Mouse (Mus musculus) myocyte (in vitro differentiated cells): Measurements from ENCODE around the gene Mlx. TPM values are rescaled to one million over a fixed set of nuclear protein-coding genes. Genes with fewer than 3 reads are reported as not detected.

ENCODE experiments used
- H3K27me3 ChIP-seq: one replicate; pipeline ENCODE4 v1.6.1; 2011; ENCODE audit not compliant: control insufficient read depth, insufficient read depth, insufficient read length
- H3K36me3 ChIP-seq: one replicate; pipeline ENCODE4 v1.6.1; 2011; ENCODE audit not compliant: control insufficient read depth, insufficient read depth
- H3K4me2 ChIP-seq: one replicate; pipeline ENCODE4 v1.6.1; 2011; ENCODE audit warnings: low read depth, control low read depth
- H3K4me3 ChIP-seq: one replicate; pipeline ENCODE4 v1.5.1; 2011; ENCODE audit warnings: mild to moderate bottlenecking, control low read depth, moderate library complexity
- H3K79me2 ChIP-seq: one replicate; pipeline ENCODE4 v1.6.1; 2011; ENCODE audit not compliant: control insufficient read depth, insufficient read depth
- H3ac ChIP-seq: one replicate; pipeline ENCODE4 v1.6.1; 2011; ENCODE audit not compliant: control insufficient read depth, insufficient read length
- CEBPB ChIP-seq: IDR thresholded peaks from 2 replicates; pipeline ENCODE4 v1.6.1; 2011; ENCODE audit warnings: mild to moderate bottlenecking, moderate library complexity; ENCODE audit not compliant: poor library complexity, insufficient read depth, severe bottlenecking
- E2F4 ChIP-seq: IDR thresholded peaks from one replicate; pipeline ENCODE4 v1.6.1; 2011; ENCODE audit warnings: mild to moderate bottlenecking, control low read depth, moderate library complexity; ENCODE audit not compliant: insufficient read depth
- MAX ChIP-seq: IDR thresholded peaks from one replicate; pipeline ENCODE4 v1.6.1; 2011; ENCODE audit warnings: low read depth, mild to moderate bottlenecking, control low read depth
- MYOD1 ChIP-seq, 3 experiments: IDR thresholded peaks; one replicate each; pipeline ENCODE4 v1.6.1; 2011; ENCODE audit warnings: control low read depth in 2 of 3, low read depth in 2 of 3, mild to moderate bottlenecking in 2 of 3, moderate library complexity in 1 of 3; ENCODE audit not compliant: insufficient read length in 2 of 3, control insufficient read depth in 1 of 3
- MYOG ChIP-seq, 3 experiments: IDR thresholded peaks; one replicate each; pipeline ENCODE4 v1.6.1; 2011; ENCODE audit warnings: control low read depth in 2 of 3, low read depth in 2 of 3, mild to moderate bottlenecking in 2 of 3; ENCODE audit not compliant: insufficient read length in 2 of 3, control insufficient read depth in 1 of 3, insufficient read depth in 1 of 3
- POLR2A ChIP-seq: IDR thresholded peaks from one replicate; pipeline ENCODE4 v1.6.1; 2011; ENCODE audit warnings: low read depth, mild to moderate bottlenecking, control low read depth, moderate library complexity; ENCODE audit not compliant: insufficient read length
- POLR2AphosphoS2 ChIP-seq: IDR thresholded peaks from one replicate; pipeline ENCODE4 v1.6.1; 2011; ENCODE audit warnings: low read depth, control low read depth; ENCODE audit not compliant: insufficient read length
- REST ChIP-seq: IDR thresholded peaks from one replicate; pipeline ENCODE4 v1.6.1; 2011; ENCODE audit warnings: mild to moderate bottlenecking, control low read depth, moderate library complexity; ENCODE audit not compliant: insufficient read depth, insufficient read length
- SRF ChIP-seq: IDR thresholded peaks from one replicate; pipeline ENCODE4 v1.6.1; 2011; ENCODE audit warnings: low read depth; ENCODE audit not compliant: control insufficient read depth, insufficient read length
- TCF12 ChIP-seq: IDR thresholded peaks from one replicate; pipeline ENCODE4 v1.6.1; 2011; ENCODE audit warnings: mild to moderate bottlenecking, control low read depth; ENCODE audit not compliant: poor library complexity, insufficient read depth, severe bottlenecking
- TCF3 ChIP-seq: IDR thresholded peaks from one replicate; pipeline ENCODE4 v1.6.1; 2011; ENCODE audit warnings: low read depth, control low read depth; ENCODE audit not compliant: insufficient read length
- USF1 ChIP-seq: IDR thresholded peaks from one replicate; pipeline ENCODE4 v1.6.1; 2011; ENCODE audit warnings: low read depth, mild to moderate bottlenecking, control low read depth, moderate library complexity
- polyA plus RNA-seq: library from polyadenylated mRNA; unstranded; fragments of >200 nt; fragmentation: generic; extraction: Trizol; gene quantifications from one replicate; pipeline ENCODE4 v1.2.1, GENCODE M21; 2012; ENCODE audit warnings: missing spikeins

Mlx gene
- polyA plus RNA-seq, 1 experiment, result 29.3 TPM

- Histone ChIP-seq H3K4me3 (no peak overlapping the region), H3K36me3 (peaks cover 8% of the 10 kb centered on the region), H3K4me2 (no peak overlapping the region), H3ac (no peak overlapping the region), H3K79me2 (peaks cover 89% of the 10 kb centered on the region), H3K27me3 (no peaks in the 10 kb centered on the region)
- TF ChIP-seq USF1 (no peak), POLR2A (no peak), POLR2AphosphoS2 (no peak), TCF3 (no peak), E2F4 (no peak), SRF (no peak)
Measured at GRCm38 (mm10) chr11:101110708-101111107, 23.6 kb downstream of the Mlx start.

- Histone ChIP-seq H3K27me3 (no peaks in the 10 kb centered on the region), H3ac (no peak overlapping the region), H3K4me2 (no peak overlapping the region), H3K79me2 (peaks cover 93% of the 10 kb centered on the region), H3K36me3 (peaks cover 3% of the 10 kb centered on the region), H3K4me3 (no peak overlapping the region)
- no peak for TF ChIP-seq CEBPB
- no peak for TF ChIP-seq POLR2AphosphoS2
- TF ChIP-seq POLR2A, result no peak
- TF ChIP-seq MAX, result no peak
Measured at GRCm38 (mm10) chr11:101111178-101111577, 24.1 kb downstream of the Mlx start.

GRCm38 (mm10) chr11:101112186-101112585 is 25.1 kb downstream of the Mlx start:
- peaks cover 99% of the 10 kb centered on the region for H3K79me2 ChIP-seq
- H3K4me2 ChIP-seq, result no peak overlapping the region
- no peaks in the 10 kb centered on the region for H3K27me3 ChIP-seq
- no peak overlapping the region for H3K4me3 ChIP-seq
- no peak overlapping the region for H3ac ChIP-seq
- TF ChIP-seq TCF12 (no peak), MYOG (IDR thresholded peaks at IDR 0.05; ENCODE audit: control insufficient read depth in 1 of 3, insufficient read depth in 1 of 3, insufficient read length in 2 of 3, low read depth in 2 of 3) (no peak), USF1 (no peak), TCF3 (no peak), REST (no peak), MAX (no peak), POLR2AphosphoS2 (no peak), MYOD1 (IDR thresholded peaks at IDR 0.05; ENCODE audit: control insufficient read depth in 1 of 3, insufficient read length in 2 of 3, low read depth in 2 of 3) (no peak), POLR2A (no peak), SRF (no peak), E2F4 (no peak), CEBPB (no peak)
- H3K36me3 ChIP-seq, result peaks cover 7% of the 10 kb centered on the region

- Histone ChIP-seq H3K36me3 (peaks cover 9% of the 10 kb centered on the region), H3K4me3 (no peak overlapping the region), H3K27me3 (no peaks in the 10 kb centered on the region), H3K79me2 (peaks cover 89% of the 10 kb centered on the region), H3K4me2 (no peak overlapping the region), H3ac (no peak overlapping the region)
- TF ChIP-seq MYOD1 (IDR thresholded peaks at IDR 0.05; ENCODE audit: control insufficient read depth in 1 of 3, insufficient read length in 2 of 3, low read depth in 2 of 3), result no peak
- TF ChIP-seq TCF12, result no peak
- TF ChIP-seq USF1, result no peak
- TF ChIP-seq E2F4, result no peak
- TF ChIP-seq SRF, result no peak
- no peak for TF ChIP-seq MAX
- TF ChIP-seq CEBPB, result no peak
- TF ChIP-seq MYOG (IDR thresholded peaks at IDR 0.05; ENCODE audit: control insufficient read depth in 1 of 3, insufficient read depth in 1 of 3, insufficient read length in 2 of 3, low read depth in 2 of 3), result no peak
- no peak for TF ChIP-seq TCF3
- no peak for TF ChIP-seq POLR2A
Measured at GRCm38 (mm10) chr11:101115564-101115963, 28.5 kb downstream of the Mlx start.

- Histone ChIP-seq H3ac (no peak overlapping the region), H3K4me3 (peak overlapping the region; percentile 72), H3K27me3 (no peaks in the 10 kb centered on the region), H3K79me2 (peaks cover 75% of the 10 kb centered on the region), H3K36me3 (peaks cover 13% of the 10 kb centered on the region), H3K4me2 (peak overlapping the region; percentile 93)
- TF ChIP-seq TCF3 (no peak), SRF (no peak), USF1 (no peak), MYOD1 (IDR thresholded peaks at IDR 0.05; ENCODE audit: control insufficient read depth in 1 of 3, insufficient read length in 2 of 3, low read depth in 2 of 3) (no peak), TCF12 (no peak), POLR2AphosphoS2 (no peak), REST (no peak), CEBPB (no peak), POLR2A (no peak), MAX (no peak)
Measured at GRCm38 (mm10) chr11:101118105-101118504, 31.0 kb downstream of the Mlx start.
